Mouse (Mus musculus) limb, embryonic 11.5 days (tissue): ENCODE data around the gene Kcnip4. TPM values are rescaled to one million over a fixed set of nuclear protein-coding genes. Genes with fewer than 3 reads are reported as not detected.

ENCODE experiments used
- ATAC-seq: fragments of 200-750 bp; cut with Nextera tagmentation; 2 replicates; pipeline ENCODE4 v1.8.0; 2017; ENCODE audit warnings: low read depth; ENCODE audit not compliant: insufficient number of reproducible peaks, low FRiP score, low TSS enrichment
- DNase-seq: peaks from one replicate; pipeline ENCODE4 v3.0.0-alpha.2; 2015; ENCODE audit warnings: low spot score
- H3K27ac ChIP-seq: fragments of 300-500 bp; sonication (generic); replicated peaks from 2 replicates; pipeline ENCODE4 v1.5.1; 2014; ENCODE audit warnings: low read depth, mild to moderate bottlenecking, low read length
- H3K27me3 ChIP-seq: fragments of 300-500 bp; sonication (generic); 2 replicates; pipeline ENCODE4 v1.6.1; 2014; ENCODE audit warnings: mild to moderate bottlenecking, low read length, mixed read lengths; ENCODE audit not compliant: control insufficient read depth, insufficient read depth
- H3K36me3 ChIP-seq: fragments of 300-500 bp; sonication (generic); 2 replicates; pipeline ENCODE4 v1.6.1; 2014; ENCODE audit warnings: mild to moderate bottlenecking, low read length, moderate library complexity, mixed read lengths; ENCODE audit not compliant: control insufficient read depth, insufficient read depth
- H3K4me1 ChIP-seq: fragments of 300-500 bp; sonication (generic); 2 replicates; pipeline ENCODE4 v1.6.1; 2014; ENCODE audit warnings: low read length, mixed read lengths; ENCODE audit not compliant: control insufficient read depth, insufficient read depth
- H3K4me2 ChIP-seq: fragments of 300-500 bp; sonication (generic); 2 replicates; pipeline ENCODE4 v1.6.1; 2014; ENCODE audit warnings: low read depth, mild to moderate bottlenecking, moderate library complexity; ENCODE audit not compliant: severe bottlenecking
- H3K4me3 ChIP-seq: fragments of 300-500 bp; sonication (generic); 2 replicates; pipeline ENCODE4 v1.5.1; 2014; ENCODE audit warnings: low read depth, low read length
- H3K9ac ChIP-seq: fragments of 300-500 bp; sonication (generic); 2 replicates; pipeline ENCODE4 v1.6.1; 2014; ENCODE audit warnings: mild to moderate bottlenecking, low read length
- H3K9me3 ChIP-seq: fragments of 300-500 bp; sonication (generic); 2 replicates; pipeline ENCODE4 v1.6.1; 2016; ENCODE audit warnings: low read length; ENCODE audit not compliant: control insufficient read depth
- WGBS: fragments of 180-500 bp; shearing (Covaris S2); extraction: QIAGEN DNeasy Blood & Tissue Kit; methylation state at CpG from one replicate; pipeline ENCODE4 v1.1.7; 2014; 5-methylcytosine and 5-hydroxymethylcytosine counted together
- polyA plus RNA-seq: library from polyadenylated mRNA; unstranded; fragments of >200 nt; fragmentation: Nextera tagmentation; extraction: Ambion mirVana; gene quantifications from 2 replicates; pipeline ENCODE4 v1.2.1, GENCODE M21; 2014

The Kcnip4 gene
- polyA plus RNA-seq, 1 experiment from 2014 or later = 0.76 TPM

- no peak overlapping the region for H3K27ac ChIP-seq
- ATAC-seq (no peak), DNase-seq (no peak)
- H3K9me3 ChIP-seq = no peaks in the 10 kb centered on the region
- H3K27me3 ChIP-seq = peaks cover 18% of the 10 kb centered on the region
- H3K4me1 ChIP-seq = no peaks in the 10 kb centered on the region
- no peak overlapping the region for H3K4me3 ChIP-seq
- WGBS = 72% methylated on average over 4 of the region's 4 CpGs
- no peak overlapping the region for H3K9ac ChIP-seq
- H3K36me3 ChIP-seq = no peaks in the 10 kb centered on the region
- H3K4me2 ChIP-seq = no peak overlapping the region
These were observed 1.7 kb downstream of the Kcnip4 start for GRCm38 (mm10) chr5:49522986-49523385.

GRCm38 (mm10) chr5:49498743-49499142 is 26.0 kb downstream of the Kcnip4 start:
- Histone ChIP-seq H3K9ac (no peak overlapping the region), H3K36me3 (no peaks in the 10 kb centered on the region), H3K4me2 (no peak overlapping the region), H3K4me3 (no peak overlapping the region), H3K27me3 (no peaks in the 10 kb centered on the region), H3K4me1 (no peaks in the 10 kb centered on the region), H3K27ac (no peak overlapping the region), H3K9me3 (no peaks in the 10 kb centered on the region)
- DNase-seq (no peak), ATAC-seq (no peak)
- WGBS = 81% methylated on average over 3 of the region's 3 CpGs

- Histone ChIP-seq H3K27me3 (no peaks in the 10 kb centered on the region), H3K4me3 (no peak overlapping the region), H3K4me2 (no peak overlapping the region), H3K9me3 (no peaks in the 10 kb centered on the region), H3K9ac (no peak overlapping the region), H3K36me3 (no peaks in the 10 kb centered on the region), H3K4me1 (no peaks in the 10 kb centered on the region), H3K27ac (no peak overlapping the region)
- ATAC-seq (no peak), DNase-seq (no peak)
- WGBS = 75% methylated on average over 2 of the region's 2 CpGs
These were observed 37.4 kb downstream of the Kcnip4 start for GRCm38 (mm10) chr5:49487270-49487669.

DNA sequence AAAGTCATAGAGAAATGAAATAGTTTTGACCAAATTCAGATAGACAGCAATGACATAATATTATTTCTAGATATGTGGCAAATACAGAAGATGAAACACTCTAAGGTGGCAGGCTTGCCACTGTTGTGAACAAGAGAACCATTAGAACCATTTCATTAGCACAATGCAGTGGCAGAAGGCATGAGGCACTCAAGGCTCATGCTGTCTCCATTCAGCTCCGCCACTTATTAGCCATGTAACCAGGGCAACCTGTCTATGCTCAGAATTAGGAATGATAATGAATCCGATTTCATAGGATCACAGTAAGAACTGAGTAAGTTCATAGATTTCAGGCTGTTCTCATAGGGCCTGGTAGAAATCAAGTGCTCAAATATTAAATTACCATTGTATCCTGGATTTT is 54.0 kb downstream of the Kcnip4 start:
- Histone ChIP-seq H3K36me3 (no peaks in the 10 kb centered on the region), H3K4me3 (no peak overlapping the region), H3K4me2 (no peak overlapping the region), H3K27ac (no peak overlapping the region), H3K27me3 (no peaks in the 10 kb centered on the region), H3K9ac (no peak overlapping the region), H3K4me1 (no peaks in the 10 kb centered on the region), H3K9me3 (no peaks in the 10 kb centered on the region)
- WGBS = 90% methylated on average over 2 of the region's 2 CpGs
- ATAC-seq (no peak), DNase-seq (no peak)

DNA sequence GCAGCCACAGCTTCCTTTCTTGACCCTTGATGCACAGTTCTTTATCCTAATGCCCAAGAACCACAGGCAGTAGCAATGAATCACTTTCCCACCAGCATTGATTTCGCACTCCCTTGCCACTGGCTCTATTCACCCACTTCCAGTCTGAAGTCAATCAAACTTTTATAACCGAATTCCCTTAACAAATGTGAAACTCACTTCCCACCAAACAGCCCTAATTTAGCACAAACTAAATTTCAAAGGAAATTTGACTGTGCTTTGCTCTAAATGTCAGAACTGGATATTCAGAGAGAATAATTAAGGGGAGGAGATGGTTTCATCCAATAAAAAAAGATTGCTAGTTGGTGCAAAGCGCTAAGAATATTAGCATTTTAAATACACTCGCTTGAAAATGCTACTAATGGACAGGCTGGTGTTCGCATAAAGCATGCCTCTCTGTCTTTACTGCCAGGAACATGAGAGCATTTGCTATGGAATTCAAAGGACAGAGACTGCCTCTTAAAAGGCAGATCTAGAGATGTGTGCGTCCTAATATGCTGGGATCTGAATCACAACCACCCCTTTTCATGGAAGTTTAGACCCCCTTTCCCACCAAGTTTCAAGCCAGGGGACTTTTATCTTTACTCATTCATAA is 63.9 kb downstream of the Kcnip4 start:
- Histone ChIP-seq H3K4me1 (no peaks in the 10 kb centered on the region), H3K27me3 (no peaks in the 10 kb centered on the region), H3K9ac (no peak overlapping the region), H3K9me3 (no peaks in the 10 kb centered on the region), H3K27ac (no peak overlapping the region), H3K4me2 (no peak overlapping the region), H3K4me3 (no peak overlapping the region), H3K36me3 (no peaks in the 10 kb centered on the region)
- WGBS = 79% methylated on average over 6 of the region's 6 CpGs
- DNase-seq (no peak), ATAC-seq (no peak)

DNA sequence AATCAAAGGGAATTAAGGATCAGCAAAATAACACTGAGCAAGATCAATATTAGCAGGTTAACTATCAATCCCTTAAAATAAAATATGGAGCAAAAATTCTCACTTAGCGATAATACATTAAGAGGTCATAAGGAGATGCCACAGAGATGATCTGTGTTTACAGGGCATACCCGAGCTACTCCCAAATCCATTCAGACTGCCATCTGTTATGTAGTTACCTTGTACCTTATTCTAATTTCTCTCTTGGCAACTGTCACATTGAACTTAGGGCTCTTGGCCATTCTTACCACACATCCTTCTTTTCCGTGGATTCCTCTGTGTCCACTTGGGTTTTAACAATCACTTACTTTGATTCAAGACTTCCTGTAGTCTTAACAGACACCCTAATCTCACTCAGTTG is 71.6 kb downstream of the Kcnip4 start:
- Histone ChIP-seq H3K27me3 (no peaks in the 10 kb centered on the region), H3K4me1 (no peaks in the 10 kb centered on the region), H3K4me2 (no peak overlapping the region), H3K36me3 (no peaks in the 10 kb centered on the region), H3K4me3 (no peak overlapping the region), H3K9ac (no peak overlapping the region), H3K27ac (no peak overlapping the region), H3K9me3 (no peaks in the 10 kb centered on the region)
- DNase-seq = no peak
- no peak for ATAC-seq
- 83% methylated on average over 3 of the region's 3 CpGs for WGBS

DNA sequence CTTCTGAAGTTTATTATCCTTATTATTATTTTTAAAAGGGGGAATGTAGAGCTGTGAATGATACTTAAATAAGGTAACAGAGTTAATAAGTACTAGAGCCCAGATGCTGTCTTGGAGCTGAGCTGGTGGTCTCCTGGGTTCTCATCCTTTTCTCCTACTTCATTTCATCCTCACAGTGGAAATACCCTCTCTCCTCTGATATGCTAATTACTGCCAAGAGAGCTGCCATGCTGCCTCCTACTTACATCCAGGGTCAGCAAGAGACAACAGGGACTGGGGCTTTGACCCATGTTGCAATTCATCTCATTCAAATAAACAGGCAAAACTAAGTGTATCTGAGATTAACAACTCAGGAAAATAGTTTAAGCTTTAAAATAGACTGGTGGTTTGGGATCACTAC is 73.4 kb downstream of the Kcnip4 start:
- H3K4me1 ChIP-seq = no peaks in the 10 kb centered on the region
- H3K27me3 ChIP-seq = no peaks in the 10 kb centered on the region
- H3K9me3 ChIP-seq = no peaks in the 10 kb centered on the region
- no peaks in the 10 kb centered on the region for H3K36me3 ChIP-seq
- H3K9ac ChIP-seq = no peak overlapping the region
- no peak for ATAC-seq
- DNase-seq = no peak
- H3K27ac ChIP-seq = no peak overlapping the region
- H3K4me2 ChIP-seq = no peak overlapping the region
- H3K4me3 ChIP-seq = no peak overlapping the region

- H3K9ac ChIP-seq = no peak overlapping the region
- no peaks in the 10 kb centered on the region for H3K4me1 ChIP-seq
- no peaks in the 10 kb centered on the region for H3K9me3 ChIP-seq
- ATAC-seq (no peak), DNase-seq (no peak)
- H3K27me3 ChIP-seq = no peaks in the 10 kb centered on the region
- no peaks in the 10 kb centered on the region for H3K36me3 ChIP-seq
- no peak overlapping the region for H3K27ac ChIP-seq
- no peak overlapping the region for H3K4me2 ChIP-seq
- H3K4me3 ChIP-seq = no peak overlapping the region
- WGBS = 84% methylated on average over 3 of the region's 3 CpGs
These were observed 73.8 kb downstream of the Kcnip4 start for GRCm38 (mm10) chr5:49450876-49451275.

DNA sequence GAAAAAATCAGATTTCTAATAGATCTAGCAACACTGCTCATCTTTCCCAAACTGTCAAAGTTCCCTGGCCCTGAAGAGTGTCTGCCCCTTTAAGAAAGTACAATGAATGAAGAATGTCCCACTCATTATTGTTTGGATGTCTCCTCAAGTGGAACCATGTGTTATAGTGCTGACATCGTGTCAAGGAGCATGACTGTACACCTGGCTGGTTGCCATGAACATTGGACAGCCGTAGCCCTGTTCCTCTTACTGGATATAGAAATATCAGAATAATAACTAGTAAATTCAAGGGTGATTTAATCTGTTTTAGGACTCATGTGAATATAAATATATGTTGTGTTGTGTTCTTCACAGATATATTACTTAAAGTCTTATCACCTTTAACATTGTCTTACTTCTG is 87.5 kb downstream of the Kcnip4 start:
- DNase-seq (no peak), ATAC-seq (no peak)

More for the DNA sequence above, 87.5 kb downstream of the Kcnip4 start:
- Histone ChIP-seq H3K4me1 (no peaks in the 10 kb centered on the region), H3K4me3 (no peak overlapping the region), H3K27ac (no peak overlapping the region), H3K9ac (no peak overlapping the region), H3K36me3 (no peaks in the 10 kb centered on the region), H3K27me3 (no peaks in the 10 kb centered on the region), H3K4me2 (no peak overlapping the region), H3K9me3 (no peaks in the 10 kb centered on the region)
- 88% methylated on average over 2 of the region's 2 CpGs for WGBS
